In the genomic region with DNA sequence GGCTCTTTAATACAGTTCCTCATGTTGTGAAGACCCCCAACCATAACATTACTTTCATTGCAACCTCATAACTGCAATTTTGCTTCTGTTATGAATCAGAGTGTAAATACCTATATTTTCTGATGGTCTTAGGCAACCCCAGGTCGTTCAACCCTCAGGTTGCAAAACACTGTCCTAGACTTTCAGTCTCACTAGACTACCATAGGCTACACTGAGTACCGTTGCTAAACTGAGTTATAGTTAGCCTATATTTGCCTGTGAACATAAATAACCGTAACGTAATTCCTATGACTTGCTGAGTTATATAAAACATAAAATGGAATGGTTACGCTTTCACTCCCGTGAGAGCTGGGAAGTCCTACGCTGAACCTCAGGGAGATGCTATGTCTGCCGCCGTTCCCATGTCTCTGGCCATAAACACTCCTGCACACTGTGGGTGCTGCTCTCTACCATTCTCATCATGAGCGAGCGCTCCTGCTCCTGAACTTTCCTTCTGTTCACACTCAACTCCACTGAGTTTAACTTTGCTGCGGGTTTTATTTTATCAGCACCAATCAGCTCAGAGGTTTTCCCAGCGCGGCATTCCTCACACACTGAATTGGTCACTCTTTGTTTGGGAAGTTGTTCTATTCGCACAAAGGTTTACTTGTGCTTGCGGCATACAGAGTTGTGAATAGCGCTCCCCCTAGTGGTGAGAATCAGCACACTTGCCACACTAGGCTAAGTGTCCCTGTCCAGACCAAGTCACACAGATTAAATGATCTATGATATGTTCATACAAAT, we compare ENCODE assay signal across 8 mouse cellular contexts. TPM values are rescaled to one million over a fixed set of nuclear protein-coding genes. Genes with fewer than 3 reads are reported as not detected.
DNase-seq lines count a peak whose midpoint lies in the region; ATAC-seq lines count a peak whose summit lies in the region.

No protein-coding gene starts in this region.

- no peaks in the 10 kb centered on the region for H3K27me3 ChIP-seq in midbrain, embryonic 15.5 days (replicated peaks)

- H3K27ac ChIP-seq in midbrain, embryonic 15.5 days = peak overlapping the region; percentile 32; the same call in 1 of the 2 replicates

- 0 out of 2 replicates have a peak, but pooled peaks cover 11% of the 10 kb centered on the region for H3K36me3 ChIP-seq in midbrain, embryonic 15.5 days (replicated peaks)

- no peaks in the 10 kb centered on the region for H3K4me1 ChIP-seq in midbrain, embryonic 15.5 days

- H3K9ac ChIP-seq in midbrain, embryonic 15.5 days = no peak overlapping the region

- intact Hi-C loops in gastrocnemius, postnatal 36 days (cut with DNase I) = no loop called here
- intact Hi-C loops in left cerebral cortex, postnatal 4 days (cut with DNase I) = no loop called here

- 56% methylated on average over 17 of the region's 17 CpGs for WGBS in midbrain, embryonic 15.5 days

- DNase-seq in 3134 (ENCODE audit: extremely low read depth, insufficient read length, low spot score) (peak; percentile 16), WW6 (ENCODE audit: low read depth, low spot score) (peak; percentile 54)
- DNase-seq in embryo, embryonic 11 days = peak; percentile 90
- DNase-seq in gastrocnemius, postnatal 36 days = peak; percentile 31 to 45
- peak; percentile 71 for DNase-seq in kidney, adult 11 months
- DNase-seq in left cerebral cortex, postnatal 4 days = peak; percentile 68
- DNase-seq in spleen, postnatal 4 days (ENCODE audit: low spot score in 2 of 2) = peak; percentile 62 to 83

- H3K4me3 ChIP-seq in midbrain, embryonic 15.5 days = no peak overlapping the region

- peak; percentile 88 for ATAC-seq in midbrain, embryonic 15.5 days (replicated peaks)

- H3K9me3 ChIP-seq in midbrain, embryonic 15.5 days = no peaks in the 10 kb centered on the region

- H3K4me2 ChIP-seq in midbrain, embryonic 15.5 days = 0 out of 2 replicates have a peak overlapping the region, but pooled peaks have one; percentile 10

RNA-seq across cellular contexts. Expression of a gene that starts 13.4 kb away (rescaled TPM):
- total RNA-seq in gastrocnemius, postnatal 36 days (2021) = 1 to 10 TPM; 6.2 to 6.6 TPM
- 10 to 100 TPM; 24.3 to 24.5 TPM for total RNA-seq in left cerebral cortex, postnatal 4 days (2021)
- 19.1 and 19.8 TPM in 2 replicates for polyA plus RNA-seq in midbrain, embryonic 15.5 days (2015; fragmentation: Nextera tagmentation; extraction: Ambion mirVana)

RNA-seq across cellular contexts. Expression of a gene that starts 19.2 kb away (rescaled TPM):
- total RNA-seq in gastrocnemius, postnatal 36 days (2021) = 10 to 100 TPM in 1 of 2 experiments, 1 to 10 TPM in 1; 5.6 to 11.9 TPM
- total RNA-seq in left cerebral cortex, postnatal 4 days (2021) = 10 to 100 TPM; 19.4 to 23.9 TPM
- 9.3 and 10.4 TPM in 2 replicates for polyA plus RNA-seq in midbrain, embryonic 15.5 days (2015; fragmentation: Nextera tagmentation; extraction: Ambion mirVana)

Comparison
In these comparisons a context has a peak if more than half of its experiments do, and no peak if none do; other contexts are left out.
1. DNase-seq: peak in every context shown above with its lines; median percentile 90 in embryo, embryonic 11 days; 72 in spleen, postnatal 4 days; 71 in kidney, adult 11 months; 68 in left cerebral cortex, postnatal 4 days; 54 in WW6; 38 in gastrocnemius, postnatal 36 days; 16 in 3134.